Mouse (Mus musculus) brain, adult 2 months (tissue): ENCODE results near the gene Dennd4c.
A peak's percentile ranks its signal among the peaks of the same experiment; 100 is the strongest.

Experiments
- DNase-seq: peaks from one replicate; pipeline ENCODE4 v3.0.0; 2011; ENCODE audit warnings: low read depth, low spot score

Dennd4c gene

DNA sequence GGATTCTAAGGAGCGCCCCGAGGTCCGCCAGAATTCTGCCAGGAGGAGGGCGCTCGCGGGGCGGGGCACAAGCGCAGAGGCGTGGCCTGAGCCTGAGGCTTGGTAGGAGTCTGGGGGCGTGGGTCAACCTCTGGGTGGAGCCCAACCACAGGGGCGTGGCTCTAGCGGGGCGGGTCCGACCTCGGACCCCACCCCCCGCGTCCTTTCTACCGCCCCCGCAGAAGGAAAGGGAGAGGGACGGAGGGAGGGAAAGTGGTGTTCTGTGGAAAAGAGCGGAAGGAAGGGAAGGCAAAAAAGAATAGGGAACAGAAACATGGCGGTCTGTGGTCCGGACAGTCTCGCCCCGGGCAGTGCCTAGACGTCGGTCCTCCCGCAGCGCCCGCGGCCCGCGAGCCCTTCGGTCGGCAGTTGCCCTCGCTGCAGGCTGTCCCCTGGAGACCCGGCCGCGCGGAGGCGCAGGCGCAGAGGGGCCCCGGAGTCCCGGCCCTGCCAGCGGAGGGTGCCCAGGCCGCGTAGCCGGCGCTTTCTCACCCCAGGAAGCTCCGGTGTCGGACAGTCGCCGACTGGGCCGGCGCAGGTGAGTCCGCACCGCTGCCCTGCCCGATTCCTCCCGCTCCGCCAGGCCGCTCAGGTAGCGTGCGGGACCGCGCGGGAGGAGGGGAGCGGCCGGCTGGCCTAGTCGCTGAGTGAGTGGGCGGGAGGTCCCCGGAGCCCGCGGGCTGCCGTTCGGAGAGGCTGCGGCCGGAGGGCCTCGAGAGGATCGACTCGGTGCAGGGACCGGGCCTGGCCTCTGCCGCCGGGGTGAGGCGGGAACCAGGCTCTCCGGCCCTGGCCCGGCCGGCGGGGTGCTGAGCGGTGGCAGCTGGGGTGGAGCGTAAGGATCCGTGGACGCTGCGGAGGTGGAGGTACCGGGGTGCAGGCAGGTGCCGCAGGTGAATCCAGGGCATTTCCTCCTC is at the start of gene Dennd4c:
TSS of gene Dennd4c (plus strand) at position 220 of the 956 bp plus-strand sequence.
- DNase-seq, result peak; percentile 97

DNA sequence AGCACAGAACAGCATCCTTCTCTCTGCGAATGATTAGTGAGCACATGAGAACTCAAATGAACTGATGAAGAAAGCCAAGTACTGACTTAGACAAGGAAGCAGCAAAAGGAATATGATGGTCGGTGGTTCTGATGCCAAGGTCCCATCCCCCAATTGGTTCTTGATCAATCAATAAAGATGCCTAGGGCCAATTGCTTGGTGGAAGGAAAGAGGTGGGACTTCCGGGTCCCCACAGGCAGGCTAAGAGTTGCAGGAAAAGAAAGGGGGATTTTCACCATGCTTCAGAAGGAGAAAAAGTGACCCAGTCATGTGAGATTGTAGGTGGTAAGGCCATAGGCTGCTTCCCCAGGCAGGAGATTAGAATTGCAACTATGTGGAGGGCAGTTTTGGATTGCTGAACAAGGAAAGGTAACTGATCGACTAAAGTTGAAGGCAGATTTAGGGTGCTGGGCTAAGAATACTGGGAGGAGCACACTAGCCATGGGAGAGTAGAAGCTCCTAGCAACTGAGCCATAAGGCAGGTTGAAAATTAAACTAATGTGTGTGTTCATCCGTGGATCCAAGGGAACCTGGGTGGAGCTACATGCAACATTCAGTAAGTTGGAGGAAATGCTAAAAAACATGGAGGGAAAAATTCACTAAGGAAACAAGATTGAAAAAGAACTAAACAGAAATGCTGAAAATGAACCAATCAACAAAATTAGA is 49.0 kb upstream of the Dennd4c start:
- no peak for DNase-seq

- DNase-seq, result no peak
Observed at GRCm38 (mm10) chr4:86708801-86709200, 39.6 kb upstream of the Dennd4c start.

DNA sequence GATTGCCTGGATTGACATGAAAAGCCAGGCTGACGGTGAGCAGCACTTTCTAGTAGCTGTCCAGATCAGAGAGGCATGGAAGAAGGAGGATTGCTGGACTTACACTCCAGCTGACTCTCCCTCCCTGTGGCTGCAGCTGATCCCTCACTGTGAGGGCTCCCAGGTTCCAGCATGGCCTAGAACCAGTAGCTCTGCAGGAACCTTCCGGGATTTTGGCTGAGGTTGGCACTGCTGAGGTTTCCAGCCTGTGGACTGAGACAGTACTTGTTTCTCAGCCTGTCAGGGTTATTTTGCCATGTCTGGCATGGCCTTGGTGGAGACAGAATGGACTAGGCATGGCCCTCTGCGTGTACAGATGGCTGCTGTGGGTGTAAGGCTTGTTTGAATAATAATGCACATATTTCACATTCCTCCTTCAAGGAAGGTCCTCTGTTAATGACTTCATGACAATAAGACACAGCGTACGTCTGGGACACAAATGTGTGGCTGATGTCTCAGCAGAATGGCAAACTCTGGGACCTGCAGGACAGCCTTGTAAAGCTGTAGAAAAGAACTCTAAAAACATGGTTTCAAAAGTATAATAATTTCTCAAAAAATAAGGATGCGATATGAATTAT is 38.2 kb upstream of the Dennd4c start:
- peak; percentile 84 for DNase-seq

GRCm38 (mm10) chr4:86710666-86711215 is 37.6 kb upstream of the Dennd4c start:
- no peak for DNase-seq

DNA sequence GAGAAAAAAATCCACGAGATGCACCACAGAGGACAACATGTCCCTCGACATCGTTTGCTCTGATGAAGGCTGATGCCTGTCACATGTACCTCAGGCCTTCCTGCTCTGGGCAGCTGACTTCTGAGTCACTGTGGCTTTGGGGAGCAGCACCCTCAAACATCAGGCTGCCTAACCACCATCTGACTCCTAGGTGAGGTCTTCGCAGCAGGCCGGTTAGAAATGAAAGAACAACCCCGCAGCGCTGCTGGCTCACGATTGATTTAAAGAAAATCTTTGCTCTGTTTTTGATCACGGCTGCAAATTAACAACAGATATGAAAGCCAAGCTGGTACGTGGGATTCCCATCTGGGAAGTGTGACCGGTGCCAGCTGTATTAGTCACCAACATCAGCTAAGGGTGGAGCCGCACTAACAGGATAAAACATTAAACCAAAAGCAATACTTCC is 35.6 kb upstream of the Dennd4c start:
- DNase-seq, result peak; percentile 78

DNA sequence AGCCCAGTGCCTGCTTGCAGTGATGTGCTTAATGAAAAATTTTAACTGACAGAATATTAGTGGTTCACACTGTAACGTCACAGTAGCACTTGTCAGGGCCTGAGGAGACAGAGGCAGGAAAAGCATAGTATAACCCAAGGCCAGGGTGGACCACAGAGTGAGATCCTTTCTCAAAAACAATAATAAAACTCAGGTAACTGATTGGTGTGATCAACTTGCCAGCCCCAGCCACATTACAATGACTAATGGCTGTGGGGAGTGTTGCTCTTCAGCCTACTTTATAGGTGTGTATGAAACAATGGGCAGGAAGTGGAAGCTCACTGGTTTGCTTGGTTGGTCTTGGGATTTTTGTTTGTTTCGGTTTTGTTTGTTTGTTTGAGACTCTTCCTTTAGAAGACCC is 34.8 kb upstream of the Dennd4c start:
- no peak for DNase-seq

DNA sequence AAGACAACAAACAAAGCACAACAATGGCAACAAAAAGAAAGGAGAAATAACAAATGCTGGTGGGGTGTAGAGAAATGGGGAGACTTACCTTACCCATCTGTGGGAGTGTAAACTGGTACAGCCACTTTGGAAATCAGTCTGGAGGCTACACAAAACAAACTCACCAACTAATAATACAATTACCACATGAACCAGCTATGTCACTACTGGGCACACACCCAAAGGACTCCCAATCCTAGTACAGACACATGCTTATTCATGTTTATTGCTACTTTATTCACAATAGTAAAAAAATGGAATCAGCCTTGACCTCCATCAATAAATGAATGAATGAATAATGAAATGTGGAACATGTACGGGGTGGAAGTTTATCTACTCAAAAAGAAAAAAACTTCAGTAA is 33.0 kb upstream of the Dennd4c start:
- no peak for DNase-seq

GRCm38 (mm10) chr4:86717176-86717575 is 31.2 kb upstream of the Dennd4c start:
- DNase-seq, result peak; percentile 46

- DNase-seq, result no peak
Observed at GRCm38 (mm10) chr4:86718878-86719577, 29.3 kb upstream of the Dennd4c start.

- DNase-seq, result no peak
Observed at GRCm38 (mm10) chr4:86721856-86722358, 26.4 kb upstream of the Dennd4c start.

DNA sequence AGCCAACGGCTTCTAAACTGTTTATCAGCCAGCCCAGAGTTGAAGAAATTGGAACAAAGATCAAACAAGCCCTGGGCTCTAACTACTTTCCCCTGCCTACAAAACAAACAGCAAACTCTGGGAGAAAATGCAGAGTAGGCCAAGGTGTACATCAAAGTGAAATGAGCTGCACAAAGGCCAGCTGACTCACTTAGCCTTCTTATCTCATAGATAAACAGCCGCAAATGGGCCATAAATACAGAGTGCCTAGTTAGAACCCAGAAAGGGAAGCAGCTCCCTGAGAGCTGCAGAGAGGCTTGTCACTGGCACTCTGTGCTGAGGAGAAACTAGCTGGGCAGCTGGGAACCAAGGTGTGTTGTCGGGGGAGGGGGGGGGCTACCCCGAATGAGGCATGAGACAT is 23.2 kb upstream of the Dennd4c start:
- DNase-seq, result no peak

DNA sequence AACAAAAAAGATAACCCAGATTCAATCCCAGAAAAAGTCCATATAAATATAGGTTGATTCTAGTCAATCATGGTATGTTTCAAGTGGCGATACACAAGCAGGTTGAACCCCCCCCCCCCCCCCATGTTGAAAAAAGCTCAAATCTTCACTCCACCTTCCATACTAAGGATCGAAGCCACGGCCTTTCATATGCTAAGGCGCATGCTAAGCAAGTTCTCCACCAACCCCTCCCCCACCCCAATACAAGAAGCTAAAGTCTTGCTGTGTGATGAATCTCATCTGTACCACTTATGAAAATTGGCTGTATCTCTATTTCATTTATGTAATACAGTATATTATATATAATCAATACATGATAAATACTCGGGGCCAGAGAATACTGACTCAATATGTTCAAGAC is 22.2 kb upstream of the Dennd4c start:
- no peak for DNase-seq

DNA sequence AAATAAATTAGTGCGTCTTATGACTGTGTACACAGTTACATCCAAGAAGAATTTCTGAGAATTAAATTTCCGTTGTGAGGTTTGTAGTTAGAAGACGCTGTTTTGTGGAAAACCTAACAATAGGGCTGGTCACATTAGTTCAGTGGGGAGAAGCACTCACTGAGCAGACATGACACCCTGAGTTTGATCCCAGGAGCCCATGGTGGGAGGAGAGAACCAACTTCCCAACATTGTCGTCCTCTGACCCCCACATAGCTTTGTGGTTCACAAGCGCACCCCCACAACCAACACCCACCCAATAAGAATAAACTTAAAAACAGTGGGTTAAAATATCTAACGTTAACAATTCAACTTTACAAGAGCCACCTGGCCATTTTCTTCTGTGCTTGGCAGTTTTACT is 18.5 kb upstream of the Dennd4c start:
- DNase-seq, result no peak

DNA sequence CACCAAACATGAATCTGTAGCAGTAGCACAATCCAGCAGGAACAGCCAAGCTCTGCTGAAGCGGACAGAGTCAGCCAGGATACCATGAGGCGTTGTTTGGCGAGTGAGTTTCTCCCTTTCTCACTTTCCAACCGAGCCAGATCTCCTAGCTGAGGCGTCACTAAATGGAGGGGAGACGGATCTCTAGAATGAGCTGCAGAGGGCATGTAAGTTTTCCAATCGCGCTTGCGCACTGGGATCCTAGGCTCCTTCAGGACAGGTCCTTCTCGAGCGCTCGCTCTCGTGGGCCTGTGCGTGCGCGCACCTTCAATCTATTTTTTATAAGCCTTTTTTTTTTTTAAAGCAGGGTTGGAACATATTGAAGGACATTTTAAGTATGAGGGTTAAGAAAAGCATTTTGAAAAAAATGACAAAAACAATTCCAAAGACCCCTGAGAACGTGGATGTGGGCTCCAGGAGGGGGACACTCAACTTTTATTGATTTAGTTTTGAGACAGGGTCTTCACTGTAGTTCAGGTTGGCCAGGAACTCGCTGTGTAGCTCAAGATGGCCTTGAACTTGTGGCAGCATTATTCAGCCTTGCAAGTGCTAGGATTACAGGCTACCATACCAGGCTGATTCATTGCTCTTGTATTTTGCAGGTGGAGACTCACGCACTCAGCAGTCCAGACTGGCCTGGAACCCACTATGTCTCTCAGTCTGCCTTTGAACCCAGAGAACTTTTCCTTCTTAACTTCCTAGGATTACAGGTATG is 14.1 kb upstream of the Dennd4c start:
- DNase-seq, result no peak

DNA sequence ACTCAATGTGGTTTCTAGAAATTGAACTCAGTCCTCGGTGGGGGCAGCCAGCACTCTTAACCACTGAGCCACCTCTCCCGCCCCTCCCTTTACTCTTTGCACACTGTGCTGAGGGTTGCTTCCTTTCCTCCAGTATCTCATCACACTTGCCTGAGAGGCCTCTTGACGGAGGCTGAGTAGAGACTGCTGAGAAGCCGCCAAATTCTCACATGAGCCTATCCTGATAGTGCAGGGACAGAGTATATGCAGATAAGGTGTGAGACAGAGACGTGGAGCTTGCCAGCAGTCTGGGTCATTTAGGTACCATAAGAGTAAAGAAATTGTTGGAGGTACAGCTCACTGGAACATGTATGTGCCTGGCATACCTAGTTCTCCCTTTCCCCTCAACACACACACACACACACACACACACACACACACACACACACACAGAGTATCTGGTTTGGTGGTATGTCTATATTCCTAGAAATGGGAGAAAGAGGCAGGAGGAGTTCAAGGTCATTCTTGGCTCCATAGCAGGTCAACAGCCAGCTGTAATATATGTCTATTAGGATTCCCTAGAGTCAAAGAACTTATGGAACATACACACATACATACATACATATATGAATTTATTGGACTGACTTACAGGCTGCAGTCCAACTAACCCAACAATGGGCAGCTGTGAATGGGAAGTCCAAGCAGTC is 8.9 kb upstream of the Dennd4c start:
- no peak for DNase-seq

GRCm38 (mm10) chr4:86749361-86749841 is 1.0 kb downstream of the Dennd4c start:
- peak; percentile 63 for DNase-seq

GRCm38 (mm10) chr4:86750346-86750945 is 2.1 kb downstream of the Dennd4c start:
- DNase-seq, result peak; percentile 71

DNA sequence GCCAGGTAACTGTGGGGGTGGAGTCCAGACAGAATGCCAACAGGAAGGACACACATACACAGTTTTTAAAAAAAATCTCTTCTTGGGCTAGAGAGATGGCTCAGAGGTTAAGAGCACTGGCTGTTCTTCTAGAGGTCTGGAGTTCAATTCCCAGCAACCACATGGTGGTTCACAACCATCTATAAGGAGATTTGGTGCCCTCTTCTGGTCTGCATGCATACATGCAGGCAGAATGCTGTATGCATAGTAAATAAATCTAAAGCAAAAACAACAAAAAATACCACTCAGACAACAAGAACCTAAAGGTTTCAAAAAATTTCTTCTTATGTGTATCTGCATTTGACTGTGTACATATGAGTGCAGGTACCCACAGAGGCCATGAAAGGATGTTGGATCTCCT is 16.0 kb downstream of the Dennd4c start:
- DNase-seq, result no peak
